Comparison of ENCODE assay signal across 11 mouse cellular contexts in genomic region chr9:41118065-41118464, GRCm38 (mm10). TPM values are rescaled to one million over a fixed set of nuclear protein-coding genes. Genes with fewer than 3 reads are reported as not detected.
DNase-seq lines count a peak whose midpoint lies in the region; ATAC-seq lines count a peak whose summit lies in the region.
"Had no signal": no experiment of that assay in that cellular context is flagged by ENCODE, and none has a peak within 500 bp of the region (broad histone marks: within the 10 kb centered on the region; RNA-seq: fewer than 3 reads in every experiment).

No protein-coding gene starts in this region.

- H3K36me3 ChIP-seq in heart, embryonic 16.5 days (ENCODE audit: control insufficient read depth, insufficient read depth) = no peaks in the 10 kb centered on the region
- no peaks in the 10 kb centered on the region for H3K36me3 ChIP-seq in forebrain, embryonic 13.5 days (ENCODE audit: poor library complexity, severe bottlenecking)
- H3K36me3 ChIP-seq: embryonic facial prominence, embryonic 12.5 days; limb, embryonic 12.5 days; neural tube, embryonic 13.5 days had no signal

- peaks cover 37% of the 10 kb centered on the region for H3K4me1 ChIP-seq in heart, embryonic 16.5 days (ENCODE audit: control insufficient read depth, insufficient read depth, low read length)
- 0 out of 2 replicates have a peak, but pooled peaks cover 11% of the 10 kb centered on the region for H3K4me1 ChIP-seq in forebrain, embryonic 13.5 days

- H3K4me2 ChIP-seq in heart, embryonic 16.5 days (ENCODE audit: low read depth, low read length) = peak overlapping the region; percentile 15; the same call in 1 of the 2 replicates
- no peak overlapping the region for H3K4me2 ChIP-seq in forebrain, embryonic 13.5 days
- H3K4me2 ChIP-seq: embryonic facial prominence, embryonic 12.5 days; limb, embryonic 12.5 days; neural tube, embryonic 13.5 days had no signal

- H3K27ac ChIP-seq in heart, embryonic 16.5 days (ENCODE audit: low read length) = peak overlapping the region; percentile 37
- no peak overlapping the region for H3K27ac ChIP-seq in forebrain, embryonic 13.5 days
- H3K27ac ChIP-seq: embryonic facial prominence, embryonic 12.5 days; limb, embryonic 12.5 days; neural tube, embryonic 13.5 days had no signal

- H3K27me3 ChIP-seq in heart, embryonic 16.5 days (ENCODE audit: control insufficient read depth, insufficient read depth, low read length) = no peaks in the 10 kb centered on the region
- no peaks in the 10 kb centered on the region for H3K27me3 ChIP-seq in forebrain, embryonic 13.5 days
- H3K27me3 ChIP-seq: embryonic facial prominence, embryonic 12.5 days; limb, embryonic 12.5 days; neural tube, embryonic 13.5 days had no signal

- peak; percentile 53 for ATAC-seq in heart, embryonic 16.5 days (replicated peaks; ENCODE audit: extremely low read depth, insufficient read depth, low FRiP score)
- ATAC-seq in activated CD4-positive, CD25-positive, alpha-beta regulatory T cell, adult 4 months = peak; percentile 85
- ATAC-seq in megakaryocyte, adult 5-6 weeks (ENCODE audit: poor library complexity, severe bottlenecking) = peak; percentile 31
- ATAC-seq in forebrain, embryonic 13.5 days = no peak

- no peak overlapping the region for H3K4me3 ChIP-seq in heart, embryonic 16.5 days (ENCODE audit: low read length)
- H3K4me3 ChIP-seq in forebrain, embryonic 13.5 days = no peak overlapping the region
- H3K4me3 ChIP-seq: embryonic facial prominence, embryonic 12.5 days; limb, embryonic 12.5 days; neural tube, embryonic 13.5 days had no signal

- H3K9ac ChIP-seq in heart, embryonic 16.5 days (ENCODE audit: low read length) = no peak overlapping the region
- H3K9ac ChIP-seq in forebrain, embryonic 13.5 days = no peak overlapping the region
- H3K9ac ChIP-seq: embryonic facial prominence, embryonic 12.5 days; limb, embryonic 12.5 days; neural tube, embryonic 13.5 days had no signal

- no peak for DNase-seq in heart, adult 18-20 months
- DNase-seq in CD4-positive, CD25-positive, alpha-beta regulatory T cell, adult 2 months (ENCODE audit: low read depth, low spot score) = peak; percentile 88
- DNase-seq in adrenal gland, postnatal 10 days = no peak
- DNase-seq in adrenal gland, postnatal 36 days = no peak

- 25% methylated on average over 7 of the region's 7 CpGs for WGBS in heart, embryonic 16.5 days
- 82% methylated on average over 7 of the region's 7 CpGs for WGBS in forebrain, embryonic 13.5 days

- no peaks in the 10 kb centered on the region for H3K9me3 ChIP-seq in heart, embryonic 16.5 days (replicated peaks; ENCODE audit: control insufficient read depth, low read length)
- no peaks in the 10 kb centered on the region for H3K9me3 ChIP-seq in forebrain, embryonic 13.5 days (replicated peaks)
- H3K9me3 ChIP-seq: embryonic facial prominence, embryonic 12.5 days; limb, embryonic 12.5 days; neural tube, embryonic 13.5 days had no signal

RNA-seq across cellular contexts. Expression of gene Ubash3b, which starts 43.4 kb away (rescaled TPM):
- 5.7 and 6.1 TPM in 2 replicates for polyA plus RNA-seq in heart, embryonic 16.5 days (2015; fragmentation: Nextera tagmentation; extraction: Ambion mirVana)
- total RNA-seq in heart, adult 18-20 months (2021) = 1 to 10 TPM in 1 of 2 experiments, under 1 TPM in 1; 0.89 to 1.5 TPM
- 10 to 100 TPM; 18.3 to 25.0 TPM for polyA plus RNA-seq in activated CD4-positive, CD25-positive, alpha-beta regulatory T cell, adult 4 months (2017; shearing (Covaris generic))
- 21.6 and 26.5 TPM in 2 replicates for total RNA-seq in megakaryocyte, adult 5-6 weeks (2015)
- 14.8 and 15.1 TPM in 2 replicates for total RNA-seq in megakaryocyte, adult 5-6 weeks (2017)
- 1 to 10 TPM; 3.0 to 5.4 TPM for total RNA-seq in adrenal gland, postnatal 10 days (2021)
- 9.7 and 9.8 TPM in 2 replicates for polyA plus RNA-seq in forebrain, embryonic 13.5 days (2015; fragmentation: Nextera tagmentation; extraction: Ambion mirVana)
- 1 to 10 TPM; 1.8 to 2.3 TPM for total RNA-seq in adrenal gland, postnatal 36 days (2021)
